Mouse (Mus musculus): ENCODE measurements around the gene Dcaf15.

Dcaf15 gene

GRCm38 (mm10) chr8:84104697-84105609 lies at the start of gene Dcaf15:
Gene Dcaf15, minus strand, starts transcription at chr8:84104768.
- peak; percentile 99 for DNase-seq (ENCODE audit: low read depth, low spot score)

GRCm38 (mm10) chr8:84149181-84149580 lies 44.6 kb upstream of the Dcaf15 start:
- no peak for DNase-seq (ENCODE audit: low read depth, low spot score)

- DNase-seq (ENCODE audit: low read depth, low spot score): no peak
Measured at GRCm38 (mm10) chr8:84148531-84148850, 43.9 kb upstream of the Dcaf15 start.

- peak; percentile 95 for DNase-seq (ENCODE audit: low read depth, low spot score)
Measured at GRCm38 (mm10) chr8:84147769-84148530, 43.4 kb upstream of the Dcaf15 start, which contains the start of the genes Cc2d1a and 4930432K21Rik. Gene Cc2d1a, minus strand, starts transcription at chr8:84147936. Gene 4930432K21Rik, plus strand, starts transcription at chr8:84148025.

- DNase-seq (ENCODE audit: low read depth, low spot score): no peak
Measured at GRCm38 (mm10) chr8:84147324-84147766, 42.8 kb upstream of the Dcaf15 start.

- DNase-seq (ENCODE audit: low read depth, low spot score): no peak
Measured at GRCm38 (mm10) chr8:84144636-84145245, 40.2 kb upstream of the Dcaf15 start.

GRCm38 (mm10) chr8:84140838-84141237 lies 36.3 kb upstream of the Dcaf15 start:
- no peak for DNase-seq (ENCODE audit: low read depth, low spot score)

GRCm38 (mm10) chr8:84137848-84138247 lies 33.3 kb upstream of the Dcaf15 start:
- DNase-seq (ENCODE audit: low read depth, low spot score): no peak

GRCm38 (mm10) chr8:84132225-84132624 lies 27.7 kb upstream of the Dcaf15 start:
- no peak for DNase-seq (ENCODE audit: low read depth, low spot score)

GRCm38 (mm10) chr8:84130806-84131205 lies 26.2 kb upstream of the Dcaf15 start:
- no peak for DNase-seq (ENCODE audit: low read depth, low spot score)

GRCm38 (mm10) chr8:84128277-84128676 lies 23.7 kb upstream of the Dcaf15 start:
- no peak for DNase-seq (ENCODE audit: low read depth, low spot score)

GRCm38 (mm10) chr8:84127202-84127901 lies 22.8 kb upstream of the Dcaf15 start:
- no peak for DNase-seq (ENCODE audit: low read depth, low spot score)

GRCm38 (mm10) chr8:84126742-84127141 lies 22.2 kb upstream of the Dcaf15 start:
- DNase-seq (ENCODE audit: low read depth, low spot score): no peak

GRCm38 (mm10) chr8:84125656-84126055 lies 21.1 kb upstream of the Dcaf15 start, which contains the start of gene Podnl1:
Gene Podnl1, plus strand, starts transcription at chr8:84125989.
- no peak for DNase-seq (ENCODE audit: low read depth, low spot score)

GRCm38 (mm10) chr8:84122151-84122550 lies 17.6 kb upstream of the Dcaf15 start:
- DNase-seq (ENCODE audit: low read depth, low spot score): no peak

- no peak for DNase-seq (ENCODE audit: low read depth, low spot score)
Measured at GRCm38 (mm10) chr8:84115646-84116045, 11.1 kb upstream of the Dcaf15 start.

- DNase-seq (ENCODE audit: low read depth, low spot score): no peak
Measured at GRCm38 (mm10) chr8:84106216-84107040, 1.9 kb upstream of the Dcaf15 start.

- no peak for DNase-seq (ENCODE audit: low read depth, low spot score)
Measured at GRCm38 (mm10) chr8:84105676-84106075, 1.1 kb upstream of the Dcaf15 start.

- peak; percentile 83 for DNase-seq (ENCODE audit: low read depth, low spot score)
Measured at GRCm38 (mm10) chr8:84104221-84104620, 347 bp downstream of the Dcaf15 start.

GRCm38 (mm10) chr8:84103601-84104000 lies 967 bp downstream of the Dcaf15 start:
- DNase-seq (ENCODE audit: low read depth, low spot score): no peak
